Mouse (Mus musculus): ENCODE measurements around the gene Rnf183. TPM values are rescaled to one million over a fixed set of nuclear protein-coding genes. Genes with fewer than 3 reads are reported as not detected.

Rnf183 gene
- polyA plus RNA-seq, 1 experiment from 2014 or later, result 0.40 TPM

GRCm38 (mm10) chr4:62468158-62468557, 33.1 kb upstream of the Rnf183 start:
- Histone ChIP-seq H3K4me2 (replicated peaks; ENCODE audit: low read depth, low read length) (no peak overlapping the region), H3K27me3 (ENCODE audit: insufficient read depth, low read length) (no peaks in the 10 kb centered on the region), H3K9me3 (ENCODE audit: low read length) (peaks cover 3% of the 10 kb centered on the region; the same call in 1 of the 2 replicates), H3K27ac (ENCODE audit: low read length) (no peak overlapping the region), H3K9ac (replicated peaks; ENCODE audit: low read length) (no peak overlapping the region), H3K4me1 (ENCODE audit: insufficient read depth, low read length) (peaks cover 4% of the 10 kb centered on the region; the same call in 1 of the 2 replicates), H3K36me3 (ENCODE audit: insufficient read depth, low read length) (peaks cover 3% of the 10 kb centered on the region; the same call in 1 of the 2 replicates), H3K4me3 (ENCODE audit: low read length) (no peak overlapping the region)
- no peak for ATAC-seq (ENCODE audit: low FRiP score, low TSS enrichment)
- WGBS, result 97% methylated on average over 1 of the region's 1 CpGs

- 87% methylated on average over 2 of the region's 2 CpGs for WGBS
- Histone ChIP-seq H3K27me3 (ENCODE audit: insufficient read depth, low read length) (no peaks in the 10 kb centered on the region), H3K4me1 (ENCODE audit: insufficient read depth, low read length) (no peaks in the 10 kb centered on the region), H3K4me3 (ENCODE audit: low read length) (no peak overlapping the region), H3K9ac (replicated peaks; ENCODE audit: low read length) (no peak overlapping the region), H3K27ac (ENCODE audit: low read length) (no peak overlapping the region), H3K36me3 (ENCODE audit: insufficient read depth, low read length) (0 out of 2 replicates have a peak, but pooled peaks cover 4% of the 10 kb centered on the region), H3K4me2 (replicated peaks; ENCODE audit: low read depth, low read length) (no peak overlapping the region), H3K9me3 (ENCODE audit: low read length) (no peaks in the 10 kb centered on the region)
- no peak for ATAC-seq (ENCODE audit: low FRiP score, low TSS enrichment)
Observed at GRCm38 (mm10) chr4:62463124-62463523, 28.1 kb upstream of the Rnf183 start.

GRCm38 (mm10) chr4:62460348-62460747, 25.3 kb upstream of the Rnf183 start:
- Histone ChIP-seq H3K4me1 (ENCODE audit: insufficient read depth, low read length) (no peaks in the 10 kb centered on the region), H3K9me3 (ENCODE audit: low read length) (no peaks in the 10 kb centered on the region), H3K36me3 (ENCODE audit: insufficient read depth, low read length) (0 out of 2 replicates have a peak, but pooled peaks cover 4% of the 10 kb centered on the region), H3K4me2 (replicated peaks; ENCODE audit: low read depth, low read length) (no peak overlapping the region), H3K27me3 (ENCODE audit: insufficient read depth, low read length) (no peaks in the 10 kb centered on the region), H3K27ac (ENCODE audit: low read length) (no peak overlapping the region), H3K4me3 (ENCODE audit: low read length) (no peak overlapping the region), H3K9ac (replicated peaks; ENCODE audit: low read length) (no peak overlapping the region)
- WGBS, result 88% methylated on average over 8 of the region's 8 CpGs
- ATAC-seq (ENCODE audit: low FRiP score, low TSS enrichment), result no peak

- Histone ChIP-seq H3K4me3 (ENCODE audit: low read length) (no peak overlapping the region), H3K4me2 (replicated peaks; ENCODE audit: low read depth, low read length) (no peak overlapping the region), H3K9me3 (ENCODE audit: low read length) (no peaks in the 10 kb centered on the region), H3K9ac (replicated peaks; ENCODE audit: low read length) (no peak overlapping the region), H3K4me1 (ENCODE audit: insufficient read depth, low read length) (no peaks in the 10 kb centered on the region), H3K27me3 (ENCODE audit: insufficient read depth, low read length) (no peaks in the 10 kb centered on the region), H3K36me3 (ENCODE audit: insufficient read depth, low read length) (0 out of 2 replicates have a peak, but pooled peaks cover 4% of the 10 kb centered on the region), H3K27ac (ENCODE audit: low read length) (no peak overlapping the region)
- WGBS, result 72% methylated on average over 3 of the region's 3 CpGs
- ATAC-seq (ENCODE audit: low FRiP score, low TSS enrichment), result no peak
Observed at GRCm38 (mm10) chr4:62459081-62459480, 24.0 kb upstream of the Rnf183 start.

GRCm38 (mm10) chr4:62454995-62455394, 19.9 kb upstream of the Rnf183 start:
- no peak for ATAC-seq (ENCODE audit: low FRiP score, low TSS enrichment)
- Histone ChIP-seq H3K27ac (ENCODE audit: low read length) (no peak overlapping the region), H3K9ac (replicated peaks; ENCODE audit: low read length) (no peak overlapping the region), H3K36me3 (ENCODE audit: insufficient read depth, low read length) (no peaks in the 10 kb centered on the region), H3K9me3 (ENCODE audit: low read length) (no peaks in the 10 kb centered on the region), H3K27me3 (ENCODE audit: insufficient read depth, low read length) (no peaks in the 10 kb centered on the region), H3K4me3 (ENCODE audit: low read length) (no peak overlapping the region), H3K4me1 (ENCODE audit: insufficient read depth, low read length) (no peaks in the 10 kb centered on the region), H3K4me2 (replicated peaks; ENCODE audit: low read depth, low read length) (no peak overlapping the region)
- WGBS, result 50% methylated on average over 5 of the region's 5 CpGs

- Histone ChIP-seq H3K27ac (ENCODE audit: low read length) (no peak overlapping the region), H3K4me2 (replicated peaks; ENCODE audit: low read depth, low read length) (no peak overlapping the region), H3K9me3 (ENCODE audit: low read length) (no peaks in the 10 kb centered on the region), H3K36me3 (ENCODE audit: insufficient read depth, low read length) (no peaks in the 10 kb centered on the region), H3K4me3 (ENCODE audit: low read length) (no peak overlapping the region), H3K9ac (replicated peaks; ENCODE audit: low read length) (no peak overlapping the region), H3K27me3 (ENCODE audit: insufficient read depth, low read length) (no peaks in the 10 kb centered on the region), H3K4me1 (ENCODE audit: insufficient read depth, low read length) (no peaks in the 10 kb centered on the region)
- ATAC-seq (ENCODE audit: low FRiP score, low TSS enrichment), result no peak
- 63% methylated on average over 4 of the region's 4 CpGs for WGBS
Observed at GRCm38 (mm10) chr4:62440986-62441385, 5.9 kb upstream of the Rnf183 start.

- ATAC-seq (ENCODE audit: low FRiP score, low TSS enrichment), result no peak
- no peaks in the 10 kb centered on the region for H3K9me3 ChIP-seq (ENCODE audit: low read length)
- H3K27me3 ChIP-seq (ENCODE audit: insufficient read depth, low read length), result no peaks in the 10 kb centered on the region
- H3K4me1 ChIP-seq (ENCODE audit: insufficient read depth, low read length), result no peaks in the 10 kb centered on the region
- H3K4me2 ChIP-seq (replicated peaks; ENCODE audit: low read depth, low read length), result no peak overlapping the region
- no peak overlapping the region for H3K4me3 ChIP-seq (ENCODE audit: low read length)
- no peak overlapping the region for H3K9ac ChIP-seq (replicated peaks; ENCODE audit: low read length)
- no peaks in the 10 kb centered on the region for H3K36me3 ChIP-seq (ENCODE audit: insufficient read depth, low read length)
- 71% methylated on average over 4 of the region's 4 CpGs for WGBS
- H3K27ac ChIP-seq (ENCODE audit: low read length), result no peak overlapping the region
Observed at GRCm38 (mm10) chr4:62440544-62440943, 5.5 kb upstream of the Rnf183 start.

- no peak for ATAC-seq (ENCODE audit: low FRiP score, low TSS enrichment)
- Histone ChIP-seq H3K27ac (ENCODE audit: low read length) (no peak overlapping the region), H3K27me3 (ENCODE audit: insufficient read depth, low read length) (no peaks in the 10 kb centered on the region), H3K9me3 (ENCODE audit: low read length) (no peaks in the 10 kb centered on the region), H3K4me3 (ENCODE audit: low read length) (no peak overlapping the region), H3K36me3 (ENCODE audit: insufficient read depth, low read length) (no peaks in the 10 kb centered on the region), H3K9ac (replicated peaks; ENCODE audit: low read length) (no peak overlapping the region), H3K4me1 (ENCODE audit: insufficient read depth, low read length) (no peaks in the 10 kb centered on the region), H3K4me2 (replicated peaks; ENCODE audit: low read depth, low read length) (no peak overlapping the region)
- 56% methylated on average over 4 of the region's 4 CpGs for WGBS
Observed at GRCm38 (mm10) chr4:62439793-62440192, 4.7 kb upstream of the Rnf183 start.

GRCm38 (mm10) chr4:62437871-62438270, 2.8 kb upstream of the Rnf183 start:
- Histone ChIP-seq H3K4me3 (ENCODE audit: low read length) (no peak overlapping the region), H3K27ac (ENCODE audit: low read length) (peak overlapping the region; percentile 4; the same call in 1 of the 2 replicates), H3K27me3 (ENCODE audit: insufficient read depth, low read length) (no peaks in the 10 kb centered on the region), H3K4me2 (replicated peaks; ENCODE audit: low read depth, low read length) (no peak overlapping the region), H3K4me1 (ENCODE audit: insufficient read depth, low read length) (no peaks in the 10 kb centered on the region), H3K9me3 (ENCODE audit: low read length) (no peaks in the 10 kb centered on the region), H3K36me3 (ENCODE audit: insufficient read depth, low read length) (no peaks in the 10 kb centered on the region), H3K9ac (replicated peaks; ENCODE audit: low read length) (no peak overlapping the region)
- WGBS, result 56% methylated on average over 7 of the region's 7 CpGs
- peak; percentile 80 for ATAC-seq (ENCODE audit: low FRiP score, low TSS enrichment)

GRCm38 (mm10) chr4:62437256-62437778, 2.3 kb upstream of the Rnf183 start:
- 85% methylated on average over 3 of the region's 3 CpGs for WGBS
- Histone ChIP-seq H3K4me3 (ENCODE audit: low read length) (no peak overlapping the region), H3K4me2 (replicated peaks; ENCODE audit: low read depth, low read length) (no peak overlapping the region), H3K27ac (ENCODE audit: low read length) (peak overlapping the region; percentile 4; the same call in 1 of the 2 replicates), H3K9ac (replicated peaks; ENCODE audit: low read length) (no peak overlapping the region), H3K27me3 (ENCODE audit: insufficient read depth, low read length) (no peaks in the 10 kb centered on the region), H3K4me1 (ENCODE audit: insufficient read depth, low read length) (no peaks in the 10 kb centered on the region), H3K36me3 (ENCODE audit: insufficient read depth, low read length) (no peaks in the 10 kb centered on the region), H3K9me3 (ENCODE audit: low read length) (no peaks in the 10 kb centered on the region)
- ATAC-seq (ENCODE audit: low FRiP score, low TSS enrichment), result no peak

All from kidney, embryonic 16.5 days (tissue).